Mouse (Mus musculus): ENCODE results near the gene Dpf3.

Dpf3 gene

GRCm38 (mm10) chr12:83211146-83211822, 276.2 kb downstream of the Dpf3 start:
- no peak for DNase-seq (ENCODE audit: low spot score in 2 of 2)

DNA sequence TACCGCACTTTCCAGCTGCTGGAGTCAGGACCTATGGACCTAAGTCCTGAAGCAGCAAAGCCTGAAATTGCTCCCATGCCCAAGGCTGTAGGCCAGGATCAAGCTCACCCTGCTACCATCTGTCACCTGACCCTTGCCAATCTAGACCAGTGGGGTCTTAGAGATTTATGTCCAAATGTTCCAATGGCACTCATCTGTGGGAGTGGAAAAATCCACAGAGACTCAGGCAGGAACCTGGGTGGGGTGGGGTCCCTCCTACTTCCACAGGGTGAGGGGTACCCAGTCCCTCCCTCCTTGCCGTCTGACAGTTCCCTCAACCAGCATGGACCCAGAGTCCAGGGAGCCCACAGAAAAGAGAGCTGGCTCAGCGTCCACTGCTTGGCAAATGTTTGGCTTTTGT, 276.8 kb downstream of the Dpf3 start:
- no peak for DNase-seq (ENCODE audit: low spot score in 2 of 2)

- no peak for DNase-seq (ENCODE audit: low spot score in 2 of 2)
These were observed 277.2 kb downstream of the Dpf3 start for GRCm38 (mm10) chr12:83210294-83210693.

DNA sequence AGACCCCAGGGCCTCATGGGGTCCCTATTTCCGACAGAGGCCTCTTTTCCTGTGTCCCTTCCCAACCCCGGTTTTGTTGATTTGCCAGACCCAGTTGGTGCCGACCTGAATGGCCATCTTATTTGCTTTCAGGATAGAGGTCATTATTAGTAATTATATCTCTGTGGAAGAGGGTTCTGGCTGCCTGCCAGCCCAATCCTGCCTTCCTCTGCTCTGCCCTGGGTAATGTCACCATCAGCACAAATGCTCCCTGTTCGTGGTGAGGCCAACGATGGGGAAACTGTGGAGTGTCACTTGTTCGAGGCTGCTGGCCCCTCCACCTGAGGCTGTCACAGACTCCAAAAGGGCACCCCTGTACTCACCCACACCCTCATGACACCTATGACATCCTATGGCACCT, 278.1 kb downstream of the Dpf3 start:
- no peak for DNase-seq (ENCODE audit: low spot score in 2 of 2)

- no peak for DNase-seq (ENCODE audit: low spot score in 2 of 2)
These were observed 278.7 kb downstream of the Dpf3 start for GRCm38 (mm10) chr12:83208841-83209240.

DNA sequence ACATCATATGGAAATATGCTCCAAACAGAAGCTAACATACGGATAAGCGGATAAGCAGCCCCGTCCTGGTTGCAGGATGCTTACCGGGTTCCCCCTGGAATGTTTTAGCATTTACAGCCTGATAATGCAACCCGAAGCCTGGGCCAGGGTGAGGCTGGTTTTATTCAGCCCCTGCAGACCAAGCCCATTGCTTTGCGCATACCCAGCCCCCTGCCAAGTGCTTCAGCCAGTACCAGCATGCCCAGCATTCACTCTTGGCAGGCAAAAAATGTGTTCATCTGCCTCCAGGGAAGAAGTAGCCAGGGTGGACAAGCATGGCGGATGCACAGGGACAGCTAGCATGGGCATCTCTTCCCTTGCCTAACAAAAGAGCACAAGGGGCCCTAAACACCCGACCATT, 279.5 kb downstream of the Dpf3 start:
- DNase-seq (ENCODE audit: low spot score in 2 of 2): no peak

DNA sequence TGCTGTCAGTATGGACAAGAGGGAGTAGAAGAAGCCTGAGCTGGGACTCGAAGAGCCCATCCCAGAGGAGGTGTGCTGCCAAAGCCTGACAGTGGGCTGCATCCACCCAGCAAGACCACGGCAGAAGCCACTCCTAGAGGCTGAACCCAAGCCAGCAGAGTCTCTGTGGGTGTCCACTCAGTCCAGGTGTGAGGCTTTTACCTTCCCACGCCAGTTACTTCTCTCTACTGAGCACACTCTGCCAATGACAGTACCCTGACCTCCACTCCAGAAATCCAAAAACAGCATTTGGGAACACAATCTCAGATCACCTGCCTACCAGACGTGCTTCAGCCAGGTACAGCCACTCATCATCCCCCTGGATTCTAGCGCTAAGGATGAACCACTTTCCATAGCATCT, 280.0 kb downstream of the Dpf3 start:
- no peak for DNase-seq (ENCODE audit: low spot score in 2 of 2)

- DNase-seq (ENCODE audit: low spot score in 2 of 2): no peak
These were observed 280.6 kb downstream of the Dpf3 start for GRCm38 (mm10) chr12:83206866-83207265.

DNA sequence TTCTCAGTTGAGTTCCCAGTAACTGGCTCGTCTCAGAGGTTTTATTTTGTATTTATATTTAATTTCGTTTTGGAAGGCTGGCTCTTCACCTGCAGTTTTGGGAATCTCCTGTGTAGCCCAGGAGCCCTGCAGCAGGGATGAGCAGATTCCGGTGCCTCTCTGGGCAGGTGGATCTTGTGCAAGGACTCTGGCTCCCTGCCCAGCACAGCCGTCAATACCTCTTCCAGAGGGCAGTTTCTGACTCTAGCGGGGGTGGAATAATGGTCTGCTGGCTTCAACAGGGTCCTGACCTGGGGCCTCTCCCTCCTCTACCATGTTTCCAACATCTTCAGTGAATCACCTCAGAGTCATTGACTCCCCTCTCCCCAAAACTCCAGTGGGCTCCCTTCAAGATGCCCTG, 283.2 kb downstream of the Dpf3 start:
- DNase-seq (ENCODE audit: low spot score in 2 of 2): no peak

DNA sequence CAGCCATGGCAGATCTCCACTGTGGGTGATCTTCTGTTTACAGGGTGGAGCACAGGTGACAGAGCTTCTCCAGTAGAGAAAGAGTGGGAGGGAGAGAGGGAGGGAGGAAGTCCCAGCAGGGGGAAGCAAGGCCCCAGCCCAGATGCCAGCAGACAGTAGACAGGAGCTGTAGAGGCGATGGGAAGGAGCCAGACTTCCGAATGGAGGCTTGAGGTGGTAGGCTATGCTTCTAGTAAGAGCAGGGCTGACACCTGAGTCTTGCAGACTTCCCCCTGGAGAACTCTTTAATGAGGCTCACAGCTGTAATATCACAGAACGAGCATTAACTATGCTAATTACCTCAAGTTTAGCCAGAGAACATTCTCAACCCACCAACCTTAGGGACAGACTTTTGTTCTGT, 285.8 kb downstream of the Dpf3 start:
- no peak for DNase-seq (ENCODE audit: low spot score in 2 of 2)

DNA sequence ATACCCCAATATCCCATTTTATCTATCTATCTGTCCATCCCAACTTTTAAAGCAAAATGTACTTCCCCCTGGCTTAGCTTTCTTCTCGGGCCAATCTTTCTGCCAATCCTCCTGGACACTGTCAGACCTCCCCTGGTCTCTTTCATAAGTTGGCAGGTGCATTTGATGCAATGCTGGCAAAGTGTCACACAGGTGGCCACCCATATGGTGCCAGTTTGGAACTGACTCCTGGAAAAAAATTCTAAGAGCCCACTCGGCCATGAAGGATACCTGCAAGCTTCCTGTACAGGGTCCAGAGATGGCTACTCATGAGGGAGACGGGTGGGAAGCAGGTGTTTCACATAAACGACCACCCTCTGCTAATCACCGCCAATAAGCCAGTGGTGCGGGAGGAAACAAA, 307.0 kb downstream of the Dpf3 start:
- no peak for DNase-seq (ENCODE audit: low spot score in 2 of 2)

GRCm38 (mm10) chr12:83179860-83180259, 307.7 kb downstream of the Dpf3 start:
- DNase-seq (ENCODE audit: low spot score in 2 of 2): no peak

- DNase-seq (ENCODE audit: low spot score in 2 of 2): no peak
These were observed 308.7 kb downstream of the Dpf3 start for GRCm38 (mm10) chr12:83178770-83179169.

DNA sequence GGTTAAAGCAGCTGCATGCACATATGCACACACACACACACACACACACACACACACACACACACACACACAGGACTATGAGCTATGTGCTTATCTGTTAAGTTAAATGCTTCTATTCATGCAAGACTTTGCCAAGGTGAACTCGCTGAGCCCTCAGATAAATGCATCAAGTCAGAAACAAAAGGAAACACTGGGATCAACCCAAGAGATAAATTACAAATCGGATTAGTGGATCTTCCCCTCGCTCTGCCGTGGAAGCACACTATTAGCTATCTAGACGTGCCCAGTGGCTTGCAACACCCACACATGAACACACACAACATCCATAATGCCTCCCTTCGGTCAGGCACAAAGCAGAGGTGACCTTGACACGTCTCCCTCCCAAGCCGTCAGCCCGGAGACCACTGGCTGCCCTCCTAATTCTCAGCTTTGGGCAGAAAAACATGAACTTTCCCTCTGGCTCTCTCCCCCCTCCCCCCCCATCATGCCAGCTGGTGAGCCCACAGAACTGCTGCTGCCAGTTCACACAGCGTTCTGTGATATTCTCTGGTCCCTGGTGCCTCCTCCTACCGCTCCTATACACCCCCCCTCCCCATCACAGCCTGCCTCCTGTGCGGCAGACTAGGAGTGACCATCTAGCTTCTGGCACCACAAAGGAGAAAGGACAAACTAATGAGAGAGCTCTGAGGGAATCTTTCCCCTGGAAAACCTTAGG, 317.9 kb downstream of the Dpf3 start:
- no peak for DNase-seq (ENCODE audit: low spot score in 2 of 2)

DNA sequence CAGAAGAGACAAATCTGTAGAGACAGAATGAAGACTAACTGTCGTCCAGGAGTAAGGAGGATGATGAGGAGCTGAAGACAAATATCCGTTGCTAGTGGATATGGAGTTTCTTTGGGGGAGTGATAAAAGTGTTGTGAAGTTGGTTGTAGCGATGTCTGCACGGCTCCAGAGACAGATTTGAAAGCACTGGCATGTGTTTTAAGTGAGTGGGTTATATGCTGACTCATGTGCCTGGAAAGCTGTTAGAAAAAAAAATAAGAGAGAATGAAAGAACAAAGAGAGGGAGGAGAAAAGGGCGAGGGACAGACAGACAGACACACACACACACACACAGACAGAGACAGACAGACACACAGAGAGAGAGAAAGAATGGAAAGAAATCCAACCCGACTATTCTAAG, 319.2 kb downstream of the Dpf3 start:
- DNase-seq (ENCODE audit: low spot score in 2 of 2): no peak

GRCm38 (mm10) chr12:83165058-83165457, 322.5 kb downstream of the Dpf3 start:
- no peak for DNase-seq (ENCODE audit: low spot score in 2 of 2)

All from frontal cortex, postnatal 25 days (tissue).